Mouse (Mus musculus) lung, adult 2 months (tissue): Measurements from ENCODE around the gene Ncoa5.

Source experiments
- CTCF ChIP-seq: fragments of 200-500 bp; IDR thresholded peaks from 2 replicates; pipeline ENCODE4 v1.5.1; 2011; ENCODE audit warnings: mild to moderate bottlenecking, low read length, control low read depth; ENCODE audit not compliant: insufficient read depth
- POLR2A ChIP-seq: fragments of 200-500 bp; IDR thresholded peaks from 2 replicates; pipeline ENCODE4 v1.6.1; 2011; ENCODE audit warnings: low read depth, mild to moderate bottlenecking, control low read depth, low read length, borderline replicate concordance; ENCODE audit errors: extremely low read depth

DNA sequence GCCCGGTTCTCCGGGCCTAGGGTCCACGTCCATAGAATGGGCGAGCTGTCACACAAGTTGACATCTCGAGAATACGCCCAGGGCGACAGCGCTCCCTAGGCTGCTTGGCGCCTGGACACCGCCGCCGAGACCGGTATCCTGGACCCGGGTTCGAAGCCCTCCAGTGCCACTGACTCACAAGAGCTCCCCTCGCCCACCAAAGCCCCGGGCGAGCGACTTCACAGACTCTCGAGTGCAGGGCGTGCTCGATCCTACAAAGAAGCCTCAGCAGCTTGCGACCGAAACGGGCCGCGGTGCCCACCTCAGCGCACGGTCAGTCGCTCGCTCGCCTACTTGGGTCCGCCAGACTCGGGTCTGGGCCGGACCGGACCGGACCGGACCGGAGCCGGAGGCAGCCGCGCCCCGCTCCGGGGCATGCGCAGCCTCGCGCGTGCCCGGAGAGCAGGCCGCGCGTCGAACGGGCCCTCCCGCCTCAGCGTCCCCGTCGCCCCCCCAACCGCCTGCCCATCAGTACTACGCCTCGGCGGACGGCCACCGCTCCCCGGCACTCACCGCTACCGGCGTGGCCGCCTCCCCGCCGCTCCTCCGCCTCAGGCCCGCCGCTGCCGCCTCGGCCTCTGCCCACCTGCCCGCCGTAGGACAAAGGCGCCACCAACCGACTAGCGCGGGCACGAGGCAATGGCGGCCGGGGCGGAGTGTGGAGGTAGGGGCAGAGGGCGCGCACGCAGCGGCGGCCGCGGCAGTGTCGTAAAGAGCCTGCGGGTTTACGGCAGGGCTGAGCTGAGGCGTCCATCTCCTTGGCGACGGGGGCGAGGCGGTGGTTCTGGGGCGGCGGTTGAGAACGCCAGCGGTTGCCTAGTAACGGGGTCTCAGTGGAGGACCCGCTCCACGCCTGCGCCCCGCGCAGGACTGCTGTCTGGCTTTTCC lies at the start of gene Ncoa5:
- TF ChIP-seq CTCF (no peak), POLR2A (peak; percentile 64; the same call in 1 of the 2 replicates)
